Mouse (Mus musculus): ENCODE data around the gene Tubg2. TPM values are rescaled to one million over a fixed set of nuclear protein-coding genes. Genes with fewer than 3 reads are reported as not detected.

Gene Tubg2
- total RNA-seq, 4 experiments from 2014 or later = 53.1 to 58.8 (median 56.7) TPM

GRCm38 (mm10) chr11:101176933-101177773 lies 21.4 kb downstream of the Tubg2 start:
- DNase-seq (ENCODE audit: low spot score in 2 of 2) = peak; percentile 59 to 70

GRCm38 (mm10) chr11:101178061-101179058 lies 22.7 kb downstream of the Tubg2 start:
- DNase-seq (ENCODE audit: low spot score in 2 of 2) = no peak

GRCm38 (mm10) chr11:101179306-101179705 lies 23.6 kb downstream of the Tubg2 start:
- DNase-seq (ENCODE audit: low spot score in 2 of 2) = no peak

- DNase-seq (ENCODE audit: low spot score in 2 of 2) = no peak
Measured at GRCm38 (mm10) chr11:101180261-101180660, 24.6 kb downstream of the Tubg2 start.

- DNase-seq (ENCODE audit: low spot score in 2 of 2) = peak in 1 of 2 experiments; percentile 55
Measured at GRCm38 (mm10) chr11:101180846-101181740, 25.4 kb downstream of the Tubg2 start.

- DNase-seq (ENCODE audit: low spot score in 2 of 2) = no peak
Measured at GRCm38 (mm10) chr11:101181961-101182360, 26.3 kb downstream of the Tubg2 start.

- no peak for DNase-seq (ENCODE audit: low spot score in 2 of 2)
Measured at GRCm38 (mm10) chr11:101182771-101183517, 27.2 kb downstream of the Tubg2 start.

- no peak for DNase-seq (ENCODE audit: low spot score in 2 of 2)
Measured at GRCm38 (mm10) chr11:101184984-101185383, 29.3 kb downstream of the Tubg2 start.

- no peak for DNase-seq (ENCODE audit: low spot score in 2 of 2)
Measured at GRCm38 (mm10) chr11:101185441-101185840, 29.7 kb downstream of the Tubg2 start.

- DNase-seq (ENCODE audit: low spot score in 2 of 2) = no peak
Measured at GRCm38 (mm10) chr11:101186526-101187247, 31.0 kb downstream of the Tubg2 start.

- DNase-seq (ENCODE audit: low spot score in 2 of 2) = no peak
Measured at GRCm38 (mm10) chr11:101187541-101187940, 31.8 kb downstream of the Tubg2 start.

- DNase-seq (ENCODE audit: low spot score in 2 of 2) = no peak
Measured at GRCm38 (mm10) chr11:101188166-101188805, 32.6 kb downstream of the Tubg2 start.

- peak in 1 of 2 experiments; percentile 80 for DNase-seq (ENCODE audit: low spot score in 2 of 2)
Measured at GRCm38 (mm10) chr11:101189495-101190180, 33.9 kb downstream of the Tubg2 start.

GRCm38 (mm10) chr11:101190181-101190912 lies 34.6 kb downstream of the Tubg2 start:
- no peak for DNase-seq (ENCODE audit: low spot score in 2 of 2)

- DNase-seq (ENCODE audit: low spot score in 2 of 2) = no peak
Measured at GRCm38 (mm10) chr11:101190913-101191907, 35.5 kb downstream of the Tubg2 start.

- no peak for DNase-seq (ENCODE audit: low spot score in 2 of 2)
Measured at GRCm38 (mm10) chr11:101191919-101192470, 36.3 kb downstream of the Tubg2 start.
